Mouse (Mus musculus): Measurements from ENCODE around the gene Car6. TPM values are rescaled to one million over a fixed set of nuclear protein-coding genes. Genes with fewer than 3 reads are reported as not detected.

Car6 gene
- total RNA-seq, 2 experiments from 2014 or later: 0.27 to 0.54 TPM

Other genes starting within 250 kb of the Car6 start
- gene Spsb1, start 246.3 kb downstream of the Car6 start, total RNA-seq (2021): 10 to 100 TPM; 31.6 TPM
- 100 to 1,000 TPM; 102 to 133 TPM for gene H6pd, start 192.3 kb downstream of the Car6 start, total RNA-seq (2021)
- gene Gpr157, start 114.0 kb downstream of the Car6 start, total RNA-seq (2021): 1 to 10 TPM; 2.7 to 4.9 TPM
- gene Slc2a5, start 82.0 kb downstream of the Car6 start, total RNA-seq (2021): under 1 TPM; 0.27 to 0.75 TPM
- gene Slc2a7, start 52.4 kb downstream of the Car6 start, total RNA-seq (2021): not detected
- gene Eno1, start 35.4 kb upstream of the Car6 start, total RNA-seq (2021): 100 to 1,000 TPM; 442 to 474 TPM
- gene Rere, start 80.3 kb upstream of the Car6 start, total RNA-seq (2021): 100 to 1,000 TPM in 1 of 2 experiments, 10 to 100 TPM in 1; 85.3 to 118 TPM

All from adrenal gland, postnatal 10 days (tissue).